Mouse (Mus musculus): Measurements from ENCODE around the gene Fam207a. TPM values are rescaled to one million over a fixed set of nuclear protein-coding genes. Genes with fewer than 3 reads are reported as not detected.
A peak's percentile ranks its signal among the peaks of the same experiment; 100 is the strongest.

Fam207a gene
- polyA plus RNA-seq, 1 experiment from 2014 or later: 40.3 TPM

DNA sequence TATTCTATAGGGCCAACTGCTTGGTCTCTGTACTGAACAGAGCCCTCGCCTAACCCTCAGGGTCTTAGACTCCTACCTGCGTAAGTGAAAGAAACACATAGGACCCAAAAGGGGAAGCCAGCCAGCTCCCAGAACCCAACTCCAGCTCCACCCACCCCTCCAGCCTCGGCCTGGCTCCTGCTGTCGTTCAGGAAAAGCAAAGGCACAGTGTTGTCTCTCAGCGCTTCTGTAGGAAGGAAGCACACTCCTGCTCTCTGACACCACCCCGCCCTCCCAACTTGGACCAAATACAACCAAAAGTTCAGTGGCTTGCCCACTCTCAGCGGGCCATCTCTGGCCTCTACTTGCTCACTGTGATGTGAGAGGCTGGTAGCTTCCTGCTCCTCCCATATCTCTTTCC is 7.7 kb upstream of the Fam207a start:
- Histone ChIP-seq H3K9me3 (no peaks in the 10 kb centered on the region), H3K9ac (no peak overlapping the region), H3K27me3 (replicated peaks) (no peaks in the 10 kb centered on the region), H3K4me1 (replicated peaks) (0 out of 2 replicates have a peak, but pooled peaks cover 2% of the 10 kb centered on the region), H3K36me3 (no peaks in the 10 kb centered on the region), H3K27ac (no peak overlapping the region), H3K4me3 (replicated peaks) (no peak overlapping the region), H3K4me2 (replicated peaks) (no peak overlapping the region)
- 69% methylated on average over 7 of the region's 7 CpGs for WGBS
- ATAC-seq: no peak

- Histone ChIP-seq H3K27ac (no peak overlapping the region), H3K27me3 (replicated peaks) (no peaks in the 10 kb centered on the region), H3K4me1 (replicated peaks) (0 out of 2 replicates have a peak, but pooled peaks cover 2% of the 10 kb centered on the region), H3K4me2 (replicated peaks) (peak overlapping the region; percentile 53), H3K9ac (peak overlapping the region; percentile 24; the same call in 1 of the 2 replicates), H3K9me3 (no peaks in the 10 kb centered on the region), H3K36me3 (no peaks in the 10 kb centered on the region), H3K4me3 (replicated peaks) (peak overlapping the region; percentile 17; the same call in 1 of the 2 replicates)
- 54% methylated on average over 12 of the region's 12 CpGs for WGBS
- ATAC-seq: no peak
These were observed 7.2 kb upstream of the Fam207a start for GRCm38 (mm10) chr10:77522746-77523145.

GRCm38 (mm10) chr10:77522021-77522731 is 6.6 kb upstream of the Fam207a start:
- Histone ChIP-seq H3K4me3 (replicated peaks) (peak overlapping the region; percentile 17; the same call in 1 of the 2 replicates), H3K27ac (no peak overlapping the region), H3K4me2 (replicated peaks) (peak overlapping the region; percentile 53), H3K27me3 (replicated peaks) (no peaks in the 10 kb centered on the region), H3K9me3 (no peaks in the 10 kb centered on the region), H3K4me1 (replicated peaks) (0 out of 2 replicates have a peak, but pooled peaks cover 2% of the 10 kb centered on the region), H3K36me3 (no peaks in the 10 kb centered on the region), H3K9ac (peak overlapping the region; percentile 24; the same call in 1 of the 2 replicates)
- 0 out of 2 replicates have a peak, but pooled peaks have one; percentile 34 for ATAC-seq
- 15% methylated on average over 18 of the region's 18 CpGs for WGBS

GRCm38 (mm10) chr10:77520497-77520896 is 4.9 kb upstream of the Fam207a start:
- Histone ChIP-seq H3K27me3 (replicated peaks) (no peaks in the 10 kb centered on the region), H3K4me2 (replicated peaks) (no peak overlapping the region), H3K36me3 (no peaks in the 10 kb centered on the region), H3K27ac (no peak overlapping the region), H3K4me1 (replicated peaks) (peaks cover 11% of the 10 kb centered on the region; the same call in 1 of the 2 replicates), H3K4me3 (replicated peaks) (no peak overlapping the region), H3K9ac (no peak overlapping the region), H3K9me3 (no peaks in the 10 kb centered on the region)
- no peak for ATAC-seq
- 82% methylated on average over 5 of the region's 5 CpGs for WGBS

GRCm38 (mm10) chr10:77519191-77519590 is 3.6 kb upstream of the Fam207a start:
- Histone ChIP-seq H3K27ac (no peak overlapping the region), H3K4me3 (replicated peaks) (no peak overlapping the region), H3K27me3 (replicated peaks) (no peaks in the 10 kb centered on the region), H3K4me2 (replicated peaks) (no peak overlapping the region), H3K4me1 (replicated peaks) (peaks cover 17% of the 10 kb centered on the region), H3K36me3 (no peaks in the 10 kb centered on the region), H3K9ac (no peak overlapping the region), H3K9me3 (no peaks in the 10 kb centered on the region)
- no peak for ATAC-seq
- 78% methylated on average over 3 of the region's 3 CpGs for WGBS

GRCm38 (mm10) chr10:77517801-77518200 is 2.2 kb upstream of the Fam207a start:
- no peaks in the 10 kb centered on the region for H3K9me3 ChIP-seq
- no peak overlapping the region for H3K9ac ChIP-seq
- whole genome bisulfite sequencing: 94% methylated on average over 5 of the region's 5 CpGs
- H3K4me3 ChIP-seq (replicated peaks): no peak overlapping the region
- no peak overlapping the region for H3K27ac ChIP-seq
- peaks cover 19% of the 10 kb centered on the region for H3K4me1 ChIP-seq (replicated peaks)
- ATAC-seq: no peak
- 0 out of 2 replicates have a peak, but pooled peaks cover 6% of the 10 kb centered on the region for H3K36me3 ChIP-seq
- H3K4me2 ChIP-seq (replicated peaks): no peak overlapping the region
- H3K27me3 ChIP-seq (replicated peaks): no peaks in the 10 kb centered on the region

DNA sequence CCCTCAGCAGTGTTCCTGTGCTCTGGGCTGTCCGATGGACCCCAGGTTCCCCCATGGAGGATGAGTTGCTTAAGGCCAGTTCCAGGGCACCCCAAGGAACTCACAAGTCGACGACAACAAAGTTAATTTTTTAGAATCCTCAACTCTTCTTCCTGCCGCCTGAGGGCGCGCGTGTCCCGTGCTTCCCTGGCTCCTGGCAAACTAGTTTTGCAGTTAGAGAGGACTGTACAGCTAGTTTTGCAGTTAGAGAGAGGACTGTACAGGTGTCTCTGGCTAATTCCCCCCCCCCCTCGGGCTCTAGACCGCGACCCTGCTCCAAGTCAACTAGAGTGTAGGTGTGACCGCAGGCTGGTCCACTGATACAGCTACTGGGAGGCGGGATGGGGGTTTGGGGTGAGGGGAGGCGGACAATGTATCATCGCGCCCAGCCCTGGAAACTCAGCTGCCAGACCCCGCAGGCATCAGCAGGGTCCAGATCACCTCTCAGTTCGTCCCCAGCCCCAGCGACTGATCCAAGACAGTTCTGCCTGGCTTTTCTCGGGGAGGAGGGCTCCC is 1.6 kb upstream of the Fam207a start:
- 0 out of 2 replicates have a peak overlapping the region, but pooled peaks have one; percentile 23 for H3K9ac ChIP-seq
- H3K4me3 ChIP-seq (replicated peaks): no peak overlapping the region
- peak; percentile 42 for ATAC-seq
- no peaks in the 10 kb centered on the region for H3K27me3 ChIP-seq (replicated peaks)
- H3K4me2 ChIP-seq (replicated peaks): peak overlapping the region; percentile 89; the same call in 1 of the 2 replicates
- WGBS: 20% methylated on average over 20 of the region's 20 CpGs
- no peaks in the 10 kb centered on the region for H3K9me3 ChIP-seq
- H3K36me3 ChIP-seq: peaks cover 8% of the 10 kb centered on the region; the same call in 1 of the 2 replicates
- H3K27ac ChIP-seq: no peak overlapping the region
- peaks cover 17% of the 10 kb centered on the region for H3K4me1 ChIP-seq (replicated peaks)

DNA sequence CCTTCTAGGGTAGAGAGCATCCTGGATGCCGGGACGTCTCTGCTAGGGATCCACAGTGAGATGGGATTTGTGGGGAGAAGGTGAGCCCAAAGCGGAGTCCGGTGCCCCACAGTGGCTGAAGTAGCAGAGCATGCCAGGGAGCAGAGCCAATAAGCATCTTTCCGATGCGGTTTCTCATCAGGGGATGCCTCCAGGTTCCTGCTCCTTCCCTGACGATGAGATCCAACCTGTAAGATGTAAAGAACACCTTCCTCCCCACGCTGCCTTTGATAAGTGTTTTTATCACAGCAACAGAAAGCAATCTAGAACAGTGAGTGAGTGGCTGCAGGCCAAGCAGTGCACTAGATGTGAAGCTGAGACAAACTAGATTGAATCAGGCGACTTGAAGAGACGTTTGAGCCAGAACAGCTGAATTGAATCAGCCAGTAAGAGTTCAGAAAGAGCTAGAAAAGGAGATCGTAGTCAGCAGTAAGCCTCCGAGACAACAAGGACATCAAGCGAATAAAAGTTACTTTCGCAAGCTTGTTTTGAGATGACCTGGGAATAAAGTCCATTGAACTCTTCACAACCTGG is 880 bp upstream of the Fam207a start:
- Histone ChIP-seq H3K4me2 (replicated peaks) (peak overlapping the region; percentile 89), H3K36me3 (peaks cover 15% of the 10 kb centered on the region), H3K4me1 (replicated peaks) (peaks cover 17% of the 10 kb centered on the region), H3K27ac (peak overlapping the region; percentile 63), H3K27me3 (replicated peaks) (no peaks in the 10 kb centered on the region), H3K9ac (peak overlapping the region; percentile 66), H3K4me3 (replicated peaks) (peak overlapping the region; percentile 62), H3K9me3 (no peaks in the 10 kb centered on the region)
- 37% methylated on average over 14 of the region's 14 CpGs for WGBS
- ATAC-seq: peak; percentile 13

- H3K36me3 ChIP-seq: peaks cover 47% of the 10 kb centered on the region
- no peaks in the 10 kb centered on the region for H3K9me3 ChIP-seq
- peak; percentile 50 for ATAC-seq
- H3K27ac ChIP-seq: peak overlapping the region; percentile 81
- H3K27me3 ChIP-seq (replicated peaks): no peaks in the 10 kb centered on the region
- H3K9ac ChIP-seq: no peak overlapping the region; the same call in 1 of the 2 replicates
- H3K4me1 ChIP-seq (replicated peaks): peaks cover 17% of the 10 kb centered on the region
- H3K4me3 ChIP-seq (replicated peaks): no peak overlapping the region
- 73% methylated on average over 15 of the region's 15 CpGs for WGBS
- peak overlapping the region; percentile 35 for H3K4me2 ChIP-seq (replicated peaks)
These were observed 5.2 kb downstream of the Fam207a start for GRCm38 (mm10) chr10:77510225-77510982.

GRCm38 (mm10) chr10:77509403-77510187 is 6.0 kb downstream of the Fam207a start:
- Histone ChIP-seq H3K9me3 (no peaks in the 10 kb centered on the region), H3K9ac (no peak overlapping the region), H3K4me2 (replicated peaks) (peak overlapping the region; percentile 35), H3K27ac (peak overlapping the region; percentile 81), H3K4me3 (replicated peaks) (no peak overlapping the region), H3K4me1 (replicated peaks) (peaks cover 14% of the 10 kb centered on the region), H3K27me3 (replicated peaks) (no peaks in the 10 kb centered on the region), H3K36me3 (peaks cover 47% of the 10 kb centered on the region)
- WGBS: 38% methylated on average over 12 of the region's 12 CpGs
- peak; percentile 94 for ATAC-seq

GRCm38 (mm10) chr10:77508744-77509143 is 6.8 kb downstream of the Fam207a start:
- Histone ChIP-seq H3K27ac (peak overlapping the region; percentile 81; the same call in 1 of the 2 replicates), H3K9ac (peak overlapping the region; percentile 1; the same call in 1 of the 2 replicates), H3K9me3 (no peaks in the 10 kb centered on the region), H3K4me1 (replicated peaks) (peaks cover 8% of the 10 kb centered on the region; the same call in 1 of the 2 replicates), H3K4me3 (replicated peaks) (no peak overlapping the region), H3K27me3 (replicated peaks) (no peaks in the 10 kb centered on the region), H3K4me2 (replicated peaks) (no peak overlapping the region), H3K36me3 (peaks cover 45% of the 10 kb centered on the region)
- WGBS: 98% methylated on average over 3 of the region's 3 CpGs
- no peak for ATAC-seq

Measured in intestine, embryonic 15.5 days (tissue).